Mouse (Mus musculus) erythroblast, embryonic 14.5 days (primary cell): ENCODE measurements around the gene Pafah1b3. TPM values are rescaled to one million over a fixed set of nuclear protein-coding genes. Genes with fewer than 3 reads are reported as not detected.

Experiments used
- H3K27me3 ChIP-seq: 2 replicates; pipeline ENCODE4 v1.6.1; 2012; ENCODE audit warnings: inconsistent platforms; ENCODE audit not compliant: control insufficient read depth
- H3K36me3 ChIP-seq: 2 replicates; pipeline ENCODE4 v1.6.1; 2012; ENCODE audit warnings: mild to moderate bottlenecking, inconsistent platforms; ENCODE audit not compliant: control insufficient read depth
- H3K4me1 ChIP-seq: 2 replicates; pipeline ENCODE4 v1.6.1; 2012; ENCODE audit warnings: inconsistent platforms; ENCODE audit not compliant: control insufficient read depth
- H3K4me3 ChIP-seq: replicated peaks from 2 replicates; pipeline ENCODE3; 2012; ENCODE audit warnings: moderate library complexity, mild to moderate bottlenecking, inconsistent platforms
- H3K9me3 ChIP-seq: 2 replicates; pipeline ENCODE4 v1.6.1; 2012; ENCODE audit warnings: low read length, inconsistent platforms, mixed read lengths; ENCODE audit not compliant: control insufficient read depth
- GATA1 ChIP-seq: IDR thresholded peaks from 2 replicates; pipeline ENCODE4 v1.6.1; 2012; ENCODE audit warnings: low read length, inconsistent platforms, mixed read lengths
- TAL1 ChIP-seq: IDR thresholded peaks from 3 replicates; pipeline ENCODE4 v1.6.1; 2012; ENCODE audit warnings: low read length, inconsistent platforms, mixed read lengths
- polyA plus RNA-seq: library from polyadenylated mRNA; stranded (reverse); fragments of >175 nt; gene quantifications from 2 replicates; pipeline ENCODE4 v1.2.3, GENCODE M21; 2012

Gene Pafah1b3
- polyA plus RNA-seq, 1 experiment, result 1.2 TPM

DNA sequence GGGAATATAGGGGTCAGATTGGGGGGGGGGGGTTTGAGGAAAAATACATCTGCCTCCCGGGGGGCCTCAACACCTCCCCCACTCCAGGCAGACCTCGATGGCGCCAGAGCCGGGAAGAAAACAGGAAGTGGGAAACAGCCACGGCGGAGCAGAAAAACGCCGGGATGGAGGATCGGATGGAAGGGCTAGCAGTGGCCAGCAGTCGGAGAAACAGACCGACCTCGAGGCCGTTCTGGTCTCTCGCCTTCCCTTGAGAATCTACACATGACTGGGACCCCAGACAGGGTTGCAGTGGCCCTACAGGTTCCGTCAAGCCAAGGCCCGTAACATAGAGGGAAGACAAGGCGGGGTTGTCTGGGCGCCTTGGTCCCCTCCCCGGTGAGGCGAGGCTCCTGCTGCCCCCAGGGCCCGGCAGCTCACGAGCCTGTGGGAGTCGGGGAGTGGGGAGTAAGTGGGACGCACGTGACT is 48.9 kb downstream of the Pafah1b3 start:
- peaks cover 25% of the 10 kb centered on the region for H3K36me3 ChIP-seq
- H3K9me3 ChIP-seq, result no peaks in the 10 kb centered on the region
- H3K4me1 ChIP-seq, result peaks cover 65% of the 10 kb centered on the region
- H3K27me3 ChIP-seq, result peaks cover 23% of the 10 kb centered on the region
- H3K4me3 ChIP-seq, result peak overlapping the region; percentile 91
- no peak for TF ChIP-seq GATA1
- TF ChIP-seq TAL1, result no peak

DNA sequence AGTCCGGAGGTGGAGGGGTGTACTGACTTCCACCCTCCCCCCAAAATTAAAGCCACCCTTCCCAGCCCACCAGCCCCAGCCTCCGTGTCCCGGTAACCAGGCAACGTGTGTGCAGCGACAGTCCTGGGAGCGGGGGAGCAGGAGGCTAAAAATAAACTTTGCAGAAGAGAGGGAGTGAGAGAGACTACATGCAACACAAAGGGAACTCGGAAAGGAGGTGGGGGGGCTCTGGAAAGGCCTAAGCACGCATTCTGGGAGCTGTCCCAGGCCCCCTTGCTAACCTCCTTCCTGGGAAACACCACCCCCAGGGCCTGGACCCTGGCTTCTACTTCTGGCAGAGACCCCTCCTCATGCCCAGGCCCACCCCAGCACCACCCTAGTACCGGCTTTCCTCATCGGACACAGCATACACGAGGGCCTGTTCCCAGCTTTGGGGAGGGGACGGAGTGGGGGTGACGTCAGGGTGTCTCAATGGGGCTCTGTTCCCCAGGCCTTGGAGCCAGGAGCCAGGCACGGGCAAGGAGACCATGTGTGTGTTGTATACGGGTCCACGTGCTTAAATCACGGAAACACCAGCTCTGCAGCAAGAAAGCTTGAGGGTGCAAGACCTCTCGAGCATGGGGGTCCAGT is 49.7 kb downstream of the Pafah1b3 start:
- Histone ChIP-seq H3K4me1 (peaks cover 65% of the 10 kb centered on the region), H3K27me3 (peaks cover 23% of the 10 kb centered on the region), H3K4me3 (peak overlapping the region; percentile 91), H3K9me3 (no peaks in the 10 kb centered on the region), H3K36me3 (peaks cover 27% of the 10 kb centered on the region)
- TF ChIP-seq GATA1, result no peak
- no peak for TF ChIP-seq TAL1

DNA sequence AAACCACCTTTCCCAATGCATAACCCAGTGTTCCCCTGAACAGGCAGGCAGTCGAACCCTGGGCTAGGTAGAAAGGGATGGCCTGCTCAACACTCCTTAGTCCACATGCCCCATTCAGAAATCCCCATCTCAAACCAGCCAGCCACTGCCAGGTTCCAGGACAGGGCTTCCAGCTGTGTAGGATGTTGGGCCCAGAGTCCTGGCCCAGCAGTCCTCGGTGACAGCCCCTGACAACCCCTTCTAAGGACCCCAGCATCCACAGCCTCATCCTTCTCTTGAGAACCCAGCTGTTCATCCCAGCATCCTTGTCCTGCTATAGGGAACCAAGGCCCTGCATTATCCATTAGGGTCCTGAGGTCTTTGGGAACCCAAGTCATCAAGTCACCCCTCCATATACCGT is 50.3 kb downstream of the Pafah1b3 start:
- TF ChIP-seq GATA1 (no peak), TAL1 (no peak)
- H3K36me3 ChIP-seq, result peaks cover 33% of the 10 kb centered on the region
- H3K4me3 ChIP-seq, result peak overlapping the region; percentile 91
- H3K9me3 ChIP-seq, result no peaks in the 10 kb centered on the region
- H3K4me1 ChIP-seq, result peaks cover 65% of the 10 kb centered on the region
- H3K27me3 ChIP-seq, result peaks cover 23% of the 10 kb centered on the region

DNA sequence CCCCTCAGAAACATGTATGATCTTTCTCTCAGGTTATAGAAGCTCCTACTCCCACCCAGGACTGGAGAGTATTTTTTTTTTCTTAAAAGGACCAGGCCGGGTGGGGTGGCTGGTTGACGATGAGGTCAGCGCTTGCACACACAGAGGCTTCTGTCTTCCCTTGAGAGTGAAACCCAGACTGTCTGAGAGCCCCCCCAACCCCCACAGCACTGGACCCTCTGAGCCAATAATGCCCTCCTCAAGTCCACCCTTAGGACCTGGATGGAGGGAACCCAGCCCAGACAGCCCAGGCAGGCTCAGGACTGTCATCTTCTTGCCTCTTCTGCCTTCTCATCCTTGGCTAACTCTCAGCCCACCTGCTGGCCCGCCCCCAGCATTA is 51.0 kb downstream of the Pafah1b3 start:
- H3K4me1 ChIP-seq, result peaks cover 63% of the 10 kb centered on the region
- H3K27me3 ChIP-seq, result peaks cover 21% of the 10 kb centered on the region
- no peak overlapping the region for H3K4me3 ChIP-seq
- no peaks in the 10 kb centered on the region for H3K9me3 ChIP-seq
- no peak for TF ChIP-seq TAL1
- TF ChIP-seq GATA1, result no peak
- H3K36me3 ChIP-seq, result peaks cover 34% of the 10 kb centered on the region

DNA sequence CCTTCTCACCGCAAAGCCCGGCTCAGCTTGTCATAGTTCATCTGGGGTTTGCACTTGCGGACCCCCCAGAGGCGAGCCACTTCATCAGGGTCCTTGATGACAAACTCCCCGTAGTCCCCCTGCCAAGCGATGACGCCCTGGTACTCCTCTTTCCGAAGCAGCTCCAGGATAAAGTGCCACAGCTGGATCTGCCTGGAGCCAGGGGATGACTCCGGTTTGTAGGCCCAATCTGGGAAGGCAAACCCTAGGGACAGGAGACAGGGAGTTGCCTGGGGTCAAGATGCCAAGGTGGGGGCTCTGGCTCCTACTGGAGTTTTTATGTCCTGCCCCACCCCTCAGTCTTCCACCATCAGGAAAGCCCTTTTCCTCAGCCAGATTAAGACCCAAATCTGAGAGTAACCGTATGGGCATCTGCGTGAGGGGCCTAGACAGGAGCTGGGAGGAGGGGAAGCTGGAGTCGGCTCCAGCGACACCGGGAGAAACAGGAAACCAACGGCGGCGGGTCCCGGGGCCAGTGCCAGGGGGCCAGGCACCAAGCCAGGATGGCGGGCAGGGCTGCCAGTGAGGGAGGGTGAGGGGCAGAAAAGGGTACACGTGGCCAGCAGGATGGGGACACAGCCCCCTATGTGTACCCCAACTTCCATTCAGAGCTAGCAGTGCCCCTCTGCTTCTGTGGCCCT is 51.6 kb downstream of the Pafah1b3 start:
- Histone ChIP-seq H3K4me1 (peaks cover 59% of the 10 kb centered on the region), H3K27me3 (peaks cover 18% of the 10 kb centered on the region), H3K4me3 (no peak overlapping the region), H3K9me3 (no peaks in the 10 kb centered on the region), H3K36me3 (peaks cover 35% of the 10 kb centered on the region)
- no peak for TF ChIP-seq TAL1
- no peak for TF ChIP-seq GATA1

Other genes starting within 250 kb of the Pafah1b3 start
- 0.82 and 0.91 TPM in 2 replicates for gene Grik5, start 225.6 kb downstream of the Pafah1b3 start, polyA plus RNA-seq
- gene Zfp574, start 225.4 kb downstream of the Pafah1b3 start, polyA plus RNA-seq, result 3.0 and 3.4 TPM in 2 replicates
- 0.29 and 0.33 TPM in 2 replicates for gene Pou2f2, start 118.3 kb downstream of the Pafah1b3 start, polyA plus RNA-seq
- gene Dedd2, start 77.4 kb downstream of the Pafah1b3 start, polyA plus RNA-seq, result 50.4 and 51.9 TPM in 2 replicates
- gene Zfp526, start 76.6 kb downstream of the Pafah1b3 start, polyA plus RNA-seq, result 1.1 and 1.5 TPM in 2 replicates
- gene Gsk3a, start 60.1 kb downstream of the Pafah1b3 start, polyA plus RNA-seq, result 30.9 and 31.8 TPM in 2 replicates
- 3.2 and 3.6 TPM in 2 replicates for gene Erf, start 47.2 kb downstream of the Pafah1b3 start, polyA plus RNA-seq
- 47.3 and 55.9 TPM in 2 replicates for gene Cic, start 30.3 kb downstream of the Pafah1b3 start, polyA plus RNA-seq
- gene Prr19, start 3.4 kb upstream of the Pafah1b3 start, polyA plus RNA-seq, result not detected in 2 replicates
- not detected in 2 replicates for gene Tmem145, start 8.1 kb upstream of the Pafah1b3 start, polyA plus RNA-seq
- 0.03 and 0.16 TPM in 2 replicates for gene Megf8, start 19.2 kb upstream of the Pafah1b3 start, polyA plus RNA-seq
- gene Cnfn, start 71.7 kb upstream of the Pafah1b3 start, polyA plus RNA-seq, result not detected in 2 replicates
- gene Lipe, start 100.7 kb upstream of the Pafah1b3 start, polyA plus RNA-seq, result 0.22 and 0.32 TPM in 2 replicates
- gene Cxcl17, start 114.9 kb upstream of the Pafah1b3 start, polyA plus RNA-seq, result not detected in 2 replicates
- gene Ceacam1, start 179.6 kb upstream of the Pafah1b3 start, polyA plus RNA-seq, result 0.01 TPM in 1 of 2 replicates, not detected in the other
- not detected in 2 replicates for gene Ceacam2, start 241.9 kb upstream of the Pafah1b3 start, polyA plus RNA-seq